ENCODE assay signal across 8 mouse cellular contexts in genomic region chr2:92008623-92009404, GRCm38 (mm10). TPM values are rescaled to one million over a fixed set of nuclear protein-coding genes. Genes with fewer than 3 reads are reported as not detected.
DNase-seq lines count a peak whose midpoint lies in the region; ATAC-seq and TF ChIP-seq lines count a peak whose summit lies in the region.

No protein-coding gene starts in this region.

- peak overlapping the region; percentile 56 for H3K9ac ChIP-seq in lung, embryonic 14.5 days
- H3K9ac ChIP-seq in hindbrain, embryonic 13.5 days = peak overlapping the region; percentile 82

- peak overlapping the region; percentile 89 for H3K27ac ChIP-seq in lung, embryonic 14.5 days (ENCODE audit: low read depth)
- H3K27ac ChIP-seq in hindbrain, embryonic 13.5 days = peak overlapping the region; percentile 85

- no peaks in the 10 kb centered on the region for H3K27me3 ChIP-seq in lung, embryonic 14.5 days (ENCODE audit: insufficient read depth, low read length)
- peaks cover 40% of the 10 kb centered on the region for H3K27me3 ChIP-seq in hindbrain, embryonic 13.5 days
- peaks cover 57% of the 10 kb centered on the region for H3K27me3 ChIP-seq in megakaryocyte, embryonic 14.5 days (replicated peaks)

- peak; percentile 34 for DNase-seq in adrenal gland, postnatal 14 days
- no peak for DNase-seq in adrenal gland, postnatal 25 days
- DNase-seq in lung, embryonic 14.5 days = peak; percentile 27
- no peak for DNase-seq in lung, postnatal 25 days (ENCODE audit: low spot score)
- DNase-seq in embryo, embryonic 11 days = no peak
- no peak for DNase-seq in kidney, adult 11 months

- H3K4me2 ChIP-seq in lung, embryonic 14.5 days = peak overlapping the region; percentile 83
- peak overlapping the region; percentile 88 for H3K4me2 ChIP-seq in hindbrain, embryonic 13.5 days

- ATAC-seq in lung, embryonic 14.5 days (ENCODE audit: insufficient read depth) = peak; percentile 2
- ATAC-seq in hindbrain, embryonic 13.5 days (ENCODE audit: low FRiP score) = peak; percentile 55

- no peaks in the 10 kb centered on the region for H3K9me3 ChIP-seq in lung, embryonic 14.5 days (ENCODE audit: low read depth, low read length)
- no peaks in the 10 kb centered on the region for H3K9me3 ChIP-seq in hindbrain, embryonic 13.5 days
- no peaks in the 10 kb centered on the region for H3K9me3 ChIP-seq in megakaryocyte, embryonic 14.5 days

- no peaks in the 10 kb centered on the region; the same call in 1 of the 2 replicates for H3K36me3 ChIP-seq in lung, embryonic 14.5 days (ENCODE audit: insufficient read depth)
- H3K36me3 ChIP-seq in hindbrain, embryonic 13.5 days = no peaks in the 10 kb centered on the region
- no peaks in the 10 kb centered on the region for H3K36me3 ChIP-seq in megakaryocyte, embryonic 14.5 days (replicated peaks; ENCODE audit: low read length)

- H3K4me1 ChIP-seq in lung, embryonic 14.5 days (ENCODE audit: insufficient read depth) = peaks cover 34% of the 10 kb centered on the region
- peaks cover 22% of the 10 kb centered on the region for H3K4me1 ChIP-seq in hindbrain, embryonic 13.5 days (replicated peaks)
- peaks cover 29% of the 10 kb centered on the region for H3K4me1 ChIP-seq in megakaryocyte, embryonic 14.5 days

- no peak for TF ChIP-seq CTCF in lung, embryonic 14.5 days (IDR thresholded peaks at IDR 0.05; ENCODE audit: low read depth)

- H3K4me3 ChIP-seq in lung, embryonic 14.5 days (ENCODE audit: low read depth, low read length) = peak overlapping the region; percentile 46
- H3K4me3 ChIP-seq in hindbrain, embryonic 13.5 days = peak overlapping the region; percentile 56
- peak overlapping the region; percentile 93 for H3K4me3 ChIP-seq in megakaryocyte, embryonic 14.5 days (replicated peaks)

- 2% methylated on average over 20 of the region's 20 CpGs for WGBS in lung, embryonic 14.5 days
- WGBS in hindbrain, embryonic 13.5 days = 4% methylated on average over 20 of the region's 20 CpGs

RNA-seq across cellular contexts. Expression of gene Creb3l1, which starts 15.5 kb away (rescaled TPM):
- 11.7 and 12.6 TPM in 2 replicates for total RNA-seq in adrenal gland, postnatal 14 days (2021)
- total RNA-seq in adrenal gland, postnatal 25 days (2021) = 4.3 and 8.4 TPM in 2 replicates
- polyA plus RNA-seq in lung, embryonic 14.5 days (2014; fragmentation: Nextera tagmentation; extraction: Ambion mirVana) = 18.6 and 19.3 TPM in 2 replicates
- polyA plus RNA-seq in hindbrain, embryonic 13.5 days (2015; fragmentation: Nextera tagmentation; extraction: Ambion mirVana) = 1.3 and 2.4 TPM in 2 replicates
- polyA plus RNA-seq in megakaryocyte, embryonic 14.5 days (2012; ENCODE audit: insufficient read depth, low replicate concordance) = 22.3 and 27.7 TPM in 2 replicates

RNA-seq across cellular contexts. Expression of gene Dgkz, which starts 33.1 kb away (rescaled TPM):
- total RNA-seq in adrenal gland, postnatal 14 days (2021) = 56.4 and 79.0 TPM in 2 replicates
- 42.2 and 61.5 TPM in 2 replicates for total RNA-seq in adrenal gland, postnatal 25 days (2021)
- 59.2 and 63.9 TPM in 2 replicates for polyA plus RNA-seq in lung, embryonic 14.5 days (2014; fragmentation: Nextera tagmentation; extraction: Ambion mirVana)
- polyA plus RNA-seq in hindbrain, embryonic 13.5 days (2015; fragmentation: Nextera tagmentation; extraction: Ambion mirVana) = 25.0 and 26.0 TPM in 2 replicates
- 303 and 682 TPM in 2 replicates for polyA plus RNA-seq in megakaryocyte, embryonic 14.5 days (2012; ENCODE audit: insufficient read depth, low replicate concordance)

Comparison
In these comparisons a context has a peak if more than half of its experiments do, and no peak if none do; other contexts are left out.
1. DNase-seq: peak in adrenal gland, postnatal 14 days (single experiment) and lung, embryonic 14.5 days (single experiment); none in adrenal gland, postnatal 25 days (single experiment), lung, postnatal 25 days (single experiment), embryo, embryonic 11 days (single experiment) and kidney, adult 11 months (single experiment).
2. Peak in every context shown above with its lines, with median percentiles within 50 percentile points of each other: H3K4me3 ChIP-seq.